Mouse (Mus musculus): ENCODE measurements around the gene Mrps18c. TPM values are rescaled to one million over a fixed set of nuclear protein-coding genes. Genes with fewer than 3 reads are reported as not detected.
A peak's percentile ranks its signal among the peaks of the same experiment; 100 is the strongest.

Gene Mrps18c
- total RNA-seq, 4 experiments from 2014 or later, result 70.9 to 93.1 (median 80.5) TPM

DNA sequence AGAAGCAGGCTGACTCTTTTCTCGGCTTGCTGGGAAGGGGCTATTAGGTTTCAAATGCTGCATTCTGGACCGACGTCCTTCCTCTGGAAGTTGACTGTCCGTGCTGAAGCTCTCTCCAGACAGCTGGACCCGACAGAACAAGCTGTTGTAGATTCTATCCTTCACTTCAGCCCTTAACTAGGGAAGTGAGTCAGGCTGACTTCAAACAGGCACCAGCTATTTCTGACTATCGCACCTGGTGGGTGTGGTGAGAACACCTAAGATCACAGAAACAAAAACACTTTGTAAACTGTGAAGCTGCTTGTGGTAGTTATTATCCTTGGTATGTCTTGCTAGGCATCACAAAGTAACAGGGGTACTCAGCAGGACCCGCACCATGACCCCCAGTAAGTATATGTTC, 28.1 kb downstream of the Mrps18c start:
- DNase-seq, result no peak

DNA sequence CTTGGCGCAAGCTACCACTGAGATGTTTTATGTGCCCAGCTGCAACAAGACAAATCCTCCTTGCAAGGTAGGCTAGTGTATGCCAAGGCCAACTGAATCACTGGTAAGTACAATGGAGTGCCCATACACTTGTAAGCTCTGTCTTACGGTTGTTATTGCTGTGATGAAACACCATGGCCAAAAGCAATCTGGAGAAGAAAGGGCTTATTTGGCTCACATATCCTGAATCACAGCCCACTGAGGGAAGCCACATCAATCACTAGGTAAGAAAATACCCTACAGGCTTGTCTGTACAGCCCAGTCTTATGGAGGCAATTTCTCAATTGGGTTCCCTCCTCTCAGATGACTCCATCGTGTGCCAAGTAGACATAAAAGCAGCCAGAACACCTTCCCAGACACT, 30.3 kb downstream of the Mrps18c start:
- DNase-seq, result no peak

DNA sequence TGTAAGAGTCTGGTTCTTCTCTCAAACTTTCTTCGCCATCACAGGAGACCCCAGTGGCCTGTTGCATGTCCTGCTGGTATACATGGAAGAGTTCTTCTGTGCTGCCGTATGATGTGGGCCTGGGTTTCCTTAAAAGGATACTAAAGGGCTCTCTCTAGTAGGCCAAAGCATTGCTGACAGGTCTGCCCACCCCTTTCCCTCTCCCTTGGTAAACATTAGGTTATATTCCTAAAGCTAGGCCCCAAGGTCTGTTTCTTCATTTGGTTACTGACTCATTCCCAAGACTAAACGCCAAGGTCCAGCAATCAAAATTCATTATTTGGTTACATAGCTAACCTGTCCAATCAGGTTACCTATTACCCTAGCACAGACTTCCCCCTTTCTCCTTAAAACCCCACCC, 34.3 kb downstream of the Mrps18c start:
- DNase-seq, result no peak

GRCm38 (mm10) chr5:100833841-100834240, 35.4 kb downstream of the Mrps18c start:
- DNase-seq, result no peak

- DNase-seq, result no peak
Measured at GRCm38 (mm10) chr5:100835862-100836538, 37.6 kb downstream of the Mrps18c start.

- no peak for DNase-seq
Measured at GRCm38 (mm10) chr5:100837907-100838306, 39.5 kb downstream of the Mrps18c start.

- DNase-seq, result no peak
Measured at GRCm38 (mm10) chr5:100844485-100844884, 46.1 kb downstream of the Mrps18c start.

- DNase-seq, result peak; percentile 12
Measured at GRCm38 (mm10) chr5:100845485-100845847, 47.0 kb downstream of the Mrps18c start, which contains the start of gene Gpat3. TSS of gene Gpat3 (plus strand) at chr5:100845713.

GRCm38 (mm10) chr5:100845848-100846598, 47.6 kb downstream of the Mrps18c start:
- peak; percentile 77 for DNase-seq

- no peak for DNase-seq
Measured at GRCm38 (mm10) chr5:100846599-100846920, 48.1 kb downstream of the Mrps18c start.

GRCm38 (mm10) chr5:100847143-100847542, 48.7 kb downstream of the Mrps18c start:
- no peak for DNase-seq

DNA sequence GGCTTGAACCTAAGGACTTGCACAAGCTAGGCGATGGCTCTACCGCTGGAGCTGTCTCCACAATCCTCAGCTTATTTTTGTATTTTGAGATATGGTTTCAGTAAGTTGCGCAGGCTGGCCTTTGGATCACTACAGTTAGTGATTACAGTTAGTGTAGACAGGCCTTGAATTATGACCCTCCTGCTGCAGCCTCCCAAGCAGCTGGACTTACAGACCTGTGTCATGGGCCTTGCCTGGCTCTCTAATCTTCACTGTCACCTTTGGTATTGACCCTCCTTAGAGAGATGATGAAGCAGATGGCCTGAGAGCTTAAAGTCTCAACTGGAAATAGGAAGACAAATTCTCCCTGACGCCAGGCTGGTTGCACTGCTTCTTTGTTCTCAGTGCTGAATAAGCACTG, 55.5 kb downstream of the Mrps18c start:
- no peak for DNase-seq

Other genes starting within 250 kb of the Mrps18c start
- gene Plac8, start 226.4 kb upstream of the Mrps18c start, total RNA-seq (2022), result 10 to 100 TPM in 2 of 4 experiments, 1 to 10 TPM in 2; 7.7 to 12.0 (median 10.2) TPM
- 10 to 100 TPM; 71.6 to 81.1 (median 77.9) TPM for gene Coq2, start 123.5 kb upstream of the Mrps18c start, total RNA-seq (2022)
- gene Hpse, start 78.9 kb upstream of the Mrps18c start, total RNA-seq (2022), result 1 to 10 TPM in 1 of 4 experiments, under 1 TPM in 3; 0.66 to 1.5 (median 0.75) TPM
- gene Helq, start within 50 bp of the Mrps18c start, total RNA-seq (2022), result 10 to 100 TPM in 2 of 4 experiments, 1 to 10 TPM in 2; 6.2 to 17.2 (median 11.1) TPM
- gene Abraxas1, start 22.3 kb downstream of the Mrps18c start, total RNA-seq (2022), result 10 to 100 TPM; 11.4 to 19.3 (median 15.4) TPM
- gene Gpat3, start 47.1 kb downstream of the Mrps18c start, total RNA-seq (2022), result 10 to 100 TPM; 12.5 to 20.7 (median 15.4) TPM